Mouse (Mus musculus): Measurements from ENCODE around the gene Ctrl. TPM values are rescaled to one million over a fixed set of nuclear protein-coding genes. Genes with fewer than 3 reads are reported as not detected.

The Ctrl gene
- polyA plus RNA-seq (2014; fragmentation: Illumina TruSeq; extraction: RNeasy Lipid Tissue Mini Kit (QIAGEN cat#74804); ENCODE audit: low read depth, low replicate concordance) = 0.76 TPM

DNA sequence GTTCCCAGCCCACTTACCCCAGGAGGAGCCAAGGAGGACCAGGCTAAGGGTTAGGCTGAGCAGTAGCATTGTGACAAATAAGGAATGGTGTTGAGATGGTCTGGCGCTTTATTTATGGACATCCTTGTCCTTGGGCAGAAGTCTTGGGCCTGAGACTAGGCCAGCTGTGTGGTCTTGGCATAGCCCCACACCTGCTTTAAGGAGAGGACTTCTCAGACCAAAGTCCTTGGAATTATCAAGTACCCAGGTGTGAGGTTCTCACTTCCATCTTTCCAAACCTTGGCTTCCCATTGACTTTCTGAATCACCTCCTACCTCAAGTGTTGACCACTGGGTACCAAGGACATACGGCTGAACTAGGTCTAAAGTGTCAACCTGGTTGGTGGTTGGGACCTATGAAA is at the start of gene Ctrl:
Ctrl (minus strand) TSS at position 101 of the 400 bp plus-strand sequence.

DNA sequence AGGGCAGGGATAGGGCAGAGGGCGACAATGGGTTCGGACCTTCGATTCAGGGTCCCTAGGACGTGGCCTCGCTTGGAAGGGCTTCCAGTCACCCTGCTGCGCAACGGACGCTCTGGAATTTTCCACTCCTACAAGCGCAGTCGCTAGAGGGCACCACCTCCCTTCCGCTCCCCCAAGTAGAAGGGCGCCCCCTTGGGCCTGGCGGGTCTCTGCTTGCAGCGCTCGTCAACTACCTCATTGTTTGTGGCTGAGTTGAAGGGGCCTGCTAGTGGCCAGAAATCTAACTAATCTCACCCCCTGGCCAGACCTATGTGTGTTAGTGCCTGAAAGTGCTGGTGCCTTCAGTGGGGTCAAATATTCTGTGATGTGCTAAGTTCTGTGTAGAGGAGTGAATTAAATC is 45.7 kb upstream of the Ctrl start, which contains the start of gene Dpep3:
Dpep3 (minus strand) TSS at position 105 of the 400 bp plus-strand sequence.

GRCm38 (mm10) chr8:105965905-105966341 is 32.3 kb upstream of the Ctrl start, which contains the start of gene Slc12a4:
Gene Slc12a4, minus strand, starts transcription at chr8:105966097.

GRCm38 (mm10) chr8:105943321-105943739 is 9.7 kb upstream of the Ctrl start, which contains the start of gene Lcat:
Gene Lcat, minus strand, starts transcription at chr8:105943382.

DNA sequence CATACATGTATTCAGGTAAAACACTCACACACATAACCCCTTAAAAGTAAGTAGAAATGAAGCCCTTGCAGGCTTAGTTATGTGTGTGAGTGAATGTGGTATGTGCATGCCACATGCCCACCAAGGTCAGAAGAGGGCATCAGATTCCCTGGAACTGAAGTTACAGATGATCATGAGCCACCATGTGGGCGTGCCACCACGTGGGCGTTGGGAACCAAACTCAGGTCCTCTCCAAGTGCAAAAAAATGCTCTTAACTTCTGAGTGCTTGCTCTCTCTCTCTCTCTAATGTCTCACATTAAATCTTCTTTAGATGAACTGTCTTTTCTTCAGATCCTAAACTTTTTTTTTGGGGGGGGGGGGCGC is 4.6 kb upstream of the Ctrl start, which contains the start of gene Psmb10:
Psmb10 (minus strand) TSS at position 139 of the 364 bp plus-strand sequence.

GRCm38 (mm10) chr8:105900180-105900940 is 33.3 kb downstream of the Ctrl start, which contains the start of gene Pskh1:
Gene Pskh1, plus strand, starts transcription at chr8:105900441.

DNA sequence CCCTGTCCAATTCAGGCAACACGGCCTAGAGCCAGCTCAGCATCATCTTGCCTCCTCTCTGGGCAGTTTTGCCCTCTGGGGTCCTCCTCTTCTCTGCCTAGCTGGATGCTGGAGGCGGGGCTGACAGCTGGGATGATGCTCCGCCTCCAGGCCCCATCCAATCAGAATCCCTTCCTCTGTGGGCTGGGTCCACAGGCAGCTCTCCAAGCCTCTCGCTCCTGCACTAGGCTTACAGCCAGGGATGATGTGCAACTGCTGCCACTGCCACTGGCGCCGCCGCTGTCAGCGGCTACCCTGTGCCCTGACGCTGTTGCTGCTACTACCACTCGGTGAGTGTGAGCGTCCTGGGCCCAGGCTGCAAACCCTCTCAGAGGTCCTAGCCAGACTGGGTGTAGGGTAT is 40.3 kb downstream of the Ctrl start, which contains the start of gene Nrn1l:
Nrn1l (plus strand) TSS at position 229 of the 400 bp plus-strand sequence.

Other genes starting within 250 kb of the Ctrl start
- not detected for gene Carmil2, start 247.6 kb downstream of the Ctrl start, polyA plus RNA-seq (2014; fragmentation: Illumina TruSeq; extraction: RNeasy Lipid Tissue Mini Kit (QIAGEN cat#74804); ENCODE audit: low read depth, low replicate concordance)
- 0.70 TPM for gene Acd, start 232.8 kb downstream of the Ctrl start, polyA plus RNA-seq (2014; fragmentation: Illumina TruSeq; extraction: RNeasy Lipid Tissue Mini Kit (QIAGEN cat#74804); ENCODE audit: low read depth, low replicate concordance)
- gene Pard6a, start 232.7 kb downstream of the Ctrl start, polyA plus RNA-seq (2014; fragmentation: Illumina TruSeq; extraction: RNeasy Lipid Tissue Mini Kit (QIAGEN cat#74804); ENCODE audit: low read depth, low replicate concordance) = not detected
- not detected for gene 4933405L10Rik, start 226.2 kb downstream of the Ctrl start, polyA plus RNA-seq (2014; fragmentation: Illumina TruSeq; extraction: RNeasy Lipid Tissue Mini Kit (QIAGEN cat#74804); ENCODE audit: low read depth, low replicate concordance)
- gene Enkd1, start 225.7 kb downstream of the Ctrl start, polyA plus RNA-seq (2014; fragmentation: Illumina TruSeq; extraction: RNeasy Lipid Tissue Mini Kit (QIAGEN cat#74804); ENCODE audit: low read depth, low replicate concordance) = 0.52 TPM
- 0.52 TPM for gene Gfod2, start 175.2 kb downstream of the Ctrl start, polyA plus RNA-seq (2014; fragmentation: Illumina TruSeq; extraction: RNeasy Lipid Tissue Mini Kit (QIAGEN cat#74804); ENCODE audit: low read depth, low replicate concordance)
- 6.5 TPM for gene Ranbp10, start 106.5 kb downstream of the Ctrl start, polyA plus RNA-seq (2014; fragmentation: Illumina TruSeq; extraction: RNeasy Lipid Tissue Mini Kit (QIAGEN cat#74804); ENCODE audit: low read depth, low replicate concordance)
- gene Tsnaxip1, start 106.1 kb downstream of the Ctrl start, polyA plus RNA-seq (2014; fragmentation: Illumina TruSeq; extraction: RNeasy Lipid Tissue Mini Kit (QIAGEN cat#74804); ENCODE audit: low read depth, low replicate concordance) = not detected
- gene Cenpt, start 80.6 kb downstream of the Ctrl start, polyA plus RNA-seq (2014; fragmentation: Illumina TruSeq; extraction: RNeasy Lipid Tissue Mini Kit (QIAGEN cat#74804); ENCODE audit: low read depth, low replicate concordance) = 0.99 TPM
- gene Thap11, start 78.7 kb downstream of the Ctrl start, polyA plus RNA-seq (2014; fragmentation: Illumina TruSeq; extraction: RNeasy Lipid Tissue Mini Kit (QIAGEN cat#74804); ENCODE audit: low read depth, low replicate concordance) = 11.8 TPM
- gene Nutf2, start 73.3 kb downstream of the Ctrl start, polyA plus RNA-seq (2014; fragmentation: Illumina TruSeq; extraction: RNeasy Lipid Tissue Mini Kit (QIAGEN cat#74804); ENCODE audit: low read depth, low replicate concordance) = 80.1 TPM
- 2.9 TPM for gene Edc4, start 53.0 kb downstream of the Ctrl start, polyA plus RNA-seq (2014; fragmentation: Illumina TruSeq; extraction: RNeasy Lipid Tissue Mini Kit (QIAGEN cat#74804); ENCODE audit: low read depth, low replicate concordance)
- gene Nrn1l, start 40.3 kb downstream of the Ctrl start, polyA plus RNA-seq (2014; fragmentation: Illumina TruSeq; extraction: RNeasy Lipid Tissue Mini Kit (QIAGEN cat#74804); ENCODE audit: low read depth, low replicate concordance) = not detected
- 4.8 TPM for gene Pskh1, start 33.4 kb downstream of the Ctrl start, polyA plus RNA-seq (2014; fragmentation: Illumina TruSeq; extraction: RNeasy Lipid Tissue Mini Kit (QIAGEN cat#74804); ENCODE audit: low read depth, low replicate concordance)
- gene Psmb10, start 4.6 kb upstream of the Ctrl start, polyA plus RNA-seq (2014; fragmentation: Illumina TruSeq; extraction: RNeasy Lipid Tissue Mini Kit (QIAGEN cat#74804); ENCODE audit: low read depth, low replicate concordance) = 1.2 TPM
- not detected for gene Lcat, start 9.5 kb upstream of the Ctrl start, polyA plus RNA-seq (2014; fragmentation: Illumina TruSeq; extraction: RNeasy Lipid Tissue Mini Kit (QIAGEN cat#74804); ENCODE audit: low read depth, low replicate concordance)
- 4.4 TPM for gene Slc12a4, start 32.2 kb upstream of the Ctrl start, polyA plus RNA-seq (2014; fragmentation: Illumina TruSeq; extraction: RNeasy Lipid Tissue Mini Kit (QIAGEN cat#74804); ENCODE audit: low read depth, low replicate concordance)
- gene Dpep3, start 45.6 kb upstream of the Ctrl start, polyA plus RNA-seq (2014; fragmentation: Illumina TruSeq; extraction: RNeasy Lipid Tissue Mini Kit (QIAGEN cat#74804); ENCODE audit: low read depth, low replicate concordance) = not detected
- 2.3 TPM for gene Dus2, start 57.5 kb upstream of the Ctrl start, polyA plus RNA-seq (2014; fragmentation: Illumina TruSeq; extraction: RNeasy Lipid Tissue Mini Kit (QIAGEN cat#74804); ENCODE audit: low read depth, low replicate concordance)
- gene Dpep2nb, start 72.1 kb upstream of the Ctrl start, polyA plus RNA-seq (2014; fragmentation: Illumina TruSeq; extraction: RNeasy Lipid Tissue Mini Kit (QIAGEN cat#74804); ENCODE audit: low read depth, low replicate concordance) = not detected
- 6.2 TPM for gene Ddx28, start 78.0 kb upstream of the Ctrl start, polyA plus RNA-seq (2014; fragmentation: Illumina TruSeq; extraction: RNeasy Lipid Tissue Mini Kit (QIAGEN cat#74804); ENCODE audit: low read depth, low replicate concordance)
- gene Nfatc3, start 125.0 kb upstream of the Ctrl start, polyA plus RNA-seq (2014; fragmentation: Illumina TruSeq; extraction: RNeasy Lipid Tissue Mini Kit (QIAGEN cat#74804); ENCODE audit: low read depth, low replicate concordance) = 124 TPM
- 0.70 TPM for gene Esrp2, start 203.1 kb upstream of the Ctrl start, polyA plus RNA-seq (2014; fragmentation: Illumina TruSeq; extraction: RNeasy Lipid Tissue Mini Kit (QIAGEN cat#74804); ENCODE audit: low read depth, low replicate concordance)
- 10.3 TPM for gene Pla2g15, start 216.5 kb upstream of the Ctrl start, polyA plus RNA-seq (2014; fragmentation: Illumina TruSeq; extraction: RNeasy Lipid Tissue Mini Kit (QIAGEN cat#74804); ENCODE audit: low read depth, low replicate concordance)
- 14.3 TPM for gene Slc7a6, start 235.0 kb upstream of the Ctrl start, polyA plus RNA-seq (2014; fragmentation: Illumina TruSeq; extraction: RNeasy Lipid Tissue Mini Kit (QIAGEN cat#74804); ENCODE audit: low read depth, low replicate concordance)